Mouse (Mus musculus) kidney, embryonic 16.5 days (tissue): ENCODE data around the gene 1700017B05Rik. TPM values are rescaled to one million over a fixed set of nuclear protein-coding genes. Genes with fewer than 3 reads are reported as not detected.
"Not testable (repeated sequence)": the region's sequence is repeated elsewhere in the genome, so short reads cannot be mapped to it uniquely, and the experiment has no call there.

ENCODE experiments used
- ATAC-seq: fragments of 200-750 bp; cut with Nextera tagmentation; 2 replicates; pipeline ENCODE4 v1.8.0; 2017; ENCODE audit warnings: moderate TSS enrichment; ENCODE audit not compliant: low FRiP score, low TSS enrichment
- H3K27ac ChIP-seq: fragments of 300-500 bp; sonication (generic); 2 replicates; pipeline ENCODE4 v1.5.1; 2014; ENCODE audit warnings: low read length
- H3K27me3 ChIP-seq: fragments of 300-500 bp; sonication (generic); 2 replicates; pipeline ENCODE4 v1.6.1; 2014; ENCODE audit warnings: low read length, control low read depth, mixed read lengths; ENCODE audit not compliant: insufficient read depth
- H3K36me3 ChIP-seq: fragments of 300-500 bp; sonication (generic); 2 replicates; pipeline ENCODE4 v1.6.1; 2014; ENCODE audit warnings: low read length, control low read depth, mixed read lengths; ENCODE audit not compliant: insufficient read depth
- H3K4me1 ChIP-seq: fragments of 300-500 bp; sonication (generic); 2 replicates; pipeline ENCODE4 v1.6.1; 2014; ENCODE audit warnings: low read length, control low read depth, mixed read lengths; ENCODE audit not compliant: insufficient read depth
- H3K4me2 ChIP-seq: fragments of 300-500 bp; sonication (generic); replicated peaks from 2 replicates; pipeline ENCODE4 v1.6.1; 2014; ENCODE audit warnings: low read depth, low read length
- H3K4me3 ChIP-seq: fragments of 300-500 bp; sonication (generic); 2 replicates; pipeline ENCODE4 v1.5.1; 2014; ENCODE audit warnings: mild to moderate bottlenecking, low read length
- H3K9ac ChIP-seq: fragments of 300-500 bp; sonication (generic); replicated peaks from 2 replicates; pipeline ENCODE4 v1.6.1; 2014; ENCODE audit warnings: low read length
- H3K9me3 ChIP-seq: fragments of 300-500 bp; sonication (generic); 2 replicates; pipeline ENCODE4 v1.6.1; 2016; ENCODE audit warnings: low read length, control low read depth
- WGBS: fragments of 180-500 bp; shearing (Covaris S2); extraction: QIAGEN DNeasy Blood & Tissue Kit; methylation state at CpG from one replicate; pipeline ENCODE4 v1.1.7; 2014; 5-methylcytosine and 5-hydroxymethylcytosine counted together
- polyA plus RNA-seq: library from polyadenylated mRNA; unstranded; fragments of >200 nt; fragmentation: Nextera tagmentation; extraction: Ambion mirVana; gene quantifications from 2 replicates; pipeline ENCODE4 v1.2.1, GENCODE M21; 2015

The 1700017B05Rik gene
- polyA plus RNA-seq, 1 experiment from 2014 or later: 23.0 TPM

DNA sequence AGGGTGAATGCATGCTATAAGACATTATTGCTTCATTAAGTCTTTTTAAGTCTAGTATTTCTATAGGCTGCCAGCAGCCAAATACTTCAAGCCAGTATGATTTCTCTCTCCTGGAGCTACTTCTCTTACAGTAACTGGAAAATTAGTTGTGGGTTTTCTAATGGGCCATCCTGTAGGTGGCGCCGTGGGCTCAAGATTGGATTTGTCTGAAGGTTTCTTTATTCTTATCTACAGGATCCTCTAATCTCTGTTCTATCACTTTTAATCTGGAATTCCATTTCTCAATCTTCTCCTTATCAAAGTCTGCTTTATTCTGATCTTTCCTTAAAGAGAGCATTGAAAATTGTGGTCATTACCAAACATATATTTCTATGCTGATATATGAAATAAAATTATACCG is 53.1 kb downstream of the 1700017B05Rik start:
- Histone ChIP-seq H3K27me3 (no peaks in the 10 kb centered on the region), H3K4me2 (no peak overlapping the region), H3K27ac (no peak overlapping the region), H3K9me3 (no peaks in the 10 kb centered on the region), H3K9ac (no peak overlapping the region), H3K4me3 (no peak overlapping the region), H3K4me1 (peaks cover 5% of the 10 kb centered on the region), H3K36me3 (no peaks in the 10 kb centered on the region)
- 29% methylated on average over 3 of the region's 3 CpGs for WGBS
- ATAC-seq: no peak

DNA sequence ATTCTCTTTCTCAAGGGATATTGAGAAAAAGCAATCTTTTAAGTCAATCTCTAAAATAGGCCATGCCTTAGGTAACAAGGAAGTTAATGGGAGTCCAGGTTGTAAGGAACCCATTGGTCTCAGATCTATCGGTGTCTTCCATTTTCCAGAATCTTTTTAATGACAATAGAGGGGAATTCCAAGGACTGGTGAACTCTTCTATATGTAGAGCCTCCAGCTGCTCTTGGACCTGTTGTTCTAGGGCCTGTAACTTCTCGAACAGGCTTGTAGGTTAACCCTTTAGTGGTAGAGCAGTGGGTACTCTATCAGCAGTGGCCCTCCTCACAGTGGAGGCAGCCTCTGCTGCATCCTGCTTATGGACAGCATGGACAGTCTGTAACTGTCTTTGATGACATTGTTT is 55.5 kb downstream of the 1700017B05Rik start:
- no peak for ATAC-seq
- H3K9ac ChIP-seq: no peak overlapping the region

DNA sequence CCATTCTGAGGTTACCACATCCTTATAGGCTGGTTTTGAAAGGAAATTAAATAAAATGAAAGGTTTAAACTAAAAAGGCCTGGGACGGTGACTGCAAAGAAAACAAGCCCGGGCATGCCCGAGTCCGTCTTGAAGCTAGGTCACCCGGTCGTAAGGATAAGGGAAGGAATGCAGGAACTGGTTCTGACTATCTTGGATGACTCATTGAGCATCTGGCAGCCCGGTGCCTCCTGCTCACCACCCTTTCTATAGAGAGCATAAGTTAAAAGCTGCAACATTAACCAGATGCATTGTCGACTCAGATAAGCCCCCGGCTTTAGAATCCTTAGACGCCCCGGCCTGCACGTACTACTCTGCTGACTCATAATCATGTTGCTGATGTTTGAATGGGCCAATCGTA is 58.8 kb downstream of the 1700017B05Rik start:
- H3K9me3 ChIP-seq, H3K4me2 ChIP-seq, H3K4me1 ChIP-seq, ATAC-seq, H3K9ac ChIP-seq, H3K27me3 ChIP-seq, H3K27ac ChIP-seq, H3K4me3 ChIP-seq, H3K36me3 ChIP-seq: not testable (repeated sequence)
- WGBS: 80% methylated on average over 12 of the region's 13 CpGs

More for the DNA sequence above, 55.5 kb downstream of the 1700017B05Rik start:
- no peak overlapping the region for H3K4me2 ChIP-seq
- H3K36me3 ChIP-seq: no peaks in the 10 kb centered on the region
- H3K9me3 ChIP-seq: no peaks in the 10 kb centered on the region
- H3K4me1 ChIP-seq: no peaks in the 10 kb centered on the region
- H3K27me3 ChIP-seq: no peaks in the 10 kb centered on the region
- no peak overlapping the region for H3K4me3 ChIP-seq
- no peak overlapping the region for H3K27ac ChIP-seq
- WGBS: 69% methylated on average over 2 of the region's 2 CpGs

Other genes starting within 250 kb of the 1700017B05Rik start
- 36.7 and 42.3 TPM in 2 replicates for gene Sin3a, start 190.6 kb downstream of the 1700017B05Rik start, polyA plus RNA-seq
- 79.0 and 95.6 TPM in 2 replicates for gene Man2c1, start 131.9 kb downstream of the 1700017B05Rik start, polyA plus RNA-seq
- gene Neil1, start 114.3 kb downstream of the 1700017B05Rik start, polyA plus RNA-seq: 8.8 and 9.3 TPM in 2 replicates
- gene Commd4, start 104.3 kb downstream of the 1700017B05Rik start, polyA plus RNA-seq: 107 and 130 TPM in 2 replicates
- not detected in 2 replicates for gene Trcg1, start 26.1 kb downstream of the 1700017B05Rik start, polyA plus RNA-seq
- gene Ppcdc, start 177.5 kb upstream of the 1700017B05Rik start, polyA plus RNA-seq: 29.7 and 30.5 TPM in 2 replicates
- gene Scamp5, start 205.4 kb upstream of the 1700017B05Rik start, polyA plus RNA-seq: 17.7 and 20.2 TPM in 2 replicates
- gene Rpp25, start 241.4 kb upstream of the 1700017B05Rik start, polyA plus RNA-seq: 5.5 and 6.4 TPM in 2 replicates